Comparison of ENCODE assay signal across 19 mouse cellular contexts in genomic region chr11:48351349-48352023, GRCm38 (mm10).
"Had no signal": no experiment of that assay in that cellular context is flagged by ENCODE, and none has a peak within 500 bp of the region (broad histone marks: within the 10 kb centered on the region; RNA-seq: fewer than 3 reads in every experiment).

No protein-coding gene starts in this region.

- ATAC-seq: liver, postnatal 0 days; lung, postnatal 0 days had no signal

- H3K9ac ChIP-seq: limb, embryonic 12.5 days; limb, embryonic 15.5 days; liver, embryonic 14.5 days; liver, postnatal 0 days; lung, embryonic 14.5 days; neural tube, embryonic 12.5 days had no signal

- DNase-seq: kidney, adult 18-20 months; kidney, adult 9 months; kidney, postnatal 14 days; kidney, postnatal 4 days; left cerebral cortex, postnatal 4 days; liver, postnatal 0 days; midbrain, embryonic 14.5 days; thymus, adult 2 months; thymus, postnatal 14 days; thymus, postnatal 4 days had no signal

- H3K27me3 ChIP-seq: limb, embryonic 12.5 days; limb, embryonic 15.5 days; neural tube, embryonic 12.5 days had no signal

- H3K27ac ChIP-seq: limb, embryonic 12.5 days; limb, embryonic 15.5 days; liver, embryonic 14.5 days; macrophage; neural tube, embryonic 12.5 days; stomach, postnatal 0 days had no signal

- H3K9me3 ChIP-seq: limb, embryonic 12.5 days; limb, embryonic 15.5 days; neural tube, embryonic 12.5 days had no signal

- H3K36me3 ChIP-seq: limb, embryonic 12.5 days; limb, embryonic 15.5 days; neural tube, embryonic 12.5 days had no signal

- H3K4me3 ChIP-seq: limb, embryonic 12.5 days; limb, embryonic 15.5 days; neural tube, embryonic 12.5 days had no signal

- H3K4me2 ChIP-seq: limb, embryonic 12.5 days; limb, embryonic 15.5 days; liver, embryonic 11.5 days; lung, embryonic 14.5 days; neural tube, embryonic 12.5 days had no signal

- H3K4me1 ChIP-seq: limb, embryonic 12.5 days; limb, embryonic 15.5 days; neural tube, embryonic 12.5 days had no signal
